Mouse (Mus musculus) liver, embryonic 14.5 days (tissue): ENCODE data around the gene Mical3.

Experiments used
- CTCF ChIP-seq: IDR thresholded peaks from 2 replicates; pipeline ENCODE4 v1.5.1; 2016; ENCODE audit warnings: antibody characterized with exemption, low read depth, control low read depth
- EP300 ChIP-seq: IDR thresholded peaks from 2 replicates; pipeline ENCODE4 v1.6.1; 2016; ENCODE audit warnings: antibody characterized with exemption, low read depth

- no peak for TF ChIP-seq CTCF
- no peak for TF ChIP-seq EP300
These were observed 196.6 kb downstream of the Mical3 start for GRCm38 (mm10) chr6:120934176-120934575.
